Mouse (Mus musculus): ENCODE measurements at regions not wholly inside any gene's neighbourhood (a gene's known extent, or its start where the extent isn't known, plus 50 kb on each side); places are given as distances from the start of the nearest gene placed in this dataset.

DNA sequence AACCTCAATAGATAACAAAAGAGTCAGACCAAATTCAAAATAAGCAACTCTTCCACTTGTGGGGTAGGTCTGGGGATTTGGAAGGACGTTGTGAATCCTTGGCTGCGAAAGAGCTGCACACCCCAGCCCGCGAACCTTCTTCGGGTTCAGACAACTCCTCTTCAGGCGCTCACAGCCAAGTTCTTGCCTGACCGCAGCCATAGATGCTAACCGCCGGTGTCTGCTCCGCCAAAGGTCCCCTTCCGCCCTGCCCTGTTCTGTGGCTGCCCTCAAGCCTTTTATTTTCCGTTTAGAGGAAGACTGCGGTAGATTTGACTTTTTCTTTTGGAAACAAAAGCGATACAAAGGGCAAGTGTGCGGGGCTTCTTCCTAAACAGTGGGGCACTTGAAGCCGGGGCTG is 68.6 kb upstream of the Hnrnpk start:
- Histone ChIP-seq H3K27me3 (replicated peaks) (peaks cover 10% of the 10 kb centered on the region), H3K27ac (no peak overlapping the region), H3K4me3 (replicated peaks) (peak overlapping the region; percentile 31), H3K9ac (no peak overlapping the region), H3K4me2 (peak overlapping the region; percentile 51), H3K36me3 (no peaks in the 10 kb centered on the region), H3K4me1 (peaks cover 2% of the 10 kb centered on the region; the same call in 1 of the 2 replicates), H3K9me3 (no peaks in the 10 kb centered on the region)
- no peak for ATAC-seq (ENCODE audit: insufficient read depth, low FRiP score, low read depth)
- WGBS, result 8% methylated on average over 16 of the region's 16 CpGs

DNA sequence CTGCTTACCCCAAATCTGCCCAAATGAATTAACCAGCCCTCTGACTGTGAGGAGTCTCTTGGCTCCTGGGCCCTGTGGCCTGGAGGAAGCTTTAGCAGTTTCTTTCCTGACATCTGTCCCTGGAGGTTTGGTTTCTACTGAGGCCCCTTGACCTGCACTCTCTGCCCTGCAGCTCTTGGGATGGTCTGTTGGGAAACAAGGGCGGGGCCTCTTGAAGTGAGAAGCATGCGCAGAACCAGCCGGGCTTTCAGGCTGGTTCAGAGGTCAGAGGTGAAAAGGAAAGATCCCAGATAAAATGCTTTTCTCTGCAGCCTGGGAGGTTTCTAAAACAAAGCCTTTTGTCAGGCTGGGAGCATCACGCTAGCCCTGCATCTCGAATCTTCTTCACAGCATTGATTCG is 66.6 kb upstream of the Hnrnpk start:
- H3K27ac ChIP-seq, result no peak overlapping the region
- H3K4me2 ChIP-seq, result no peak overlapping the region
- ATAC-seq (ENCODE audit: insufficient read depth, low FRiP score, low read depth), result no peak
- H3K9me3 ChIP-seq, result no peaks in the 10 kb centered on the region
- WGBS, result 31% methylated on average over 6 of the region's 6 CpGs
- H3K36me3 ChIP-seq, result no peaks in the 10 kb centered on the region
- H3K4me1 ChIP-seq, result peaks cover 2% of the 10 kb centered on the region; the same call in 1 of the 2 replicates
- H3K27me3 ChIP-seq (replicated peaks), result peaks cover 10% of the 10 kb centered on the region
- no peak overlapping the region for H3K4me3 ChIP-seq (replicated peaks)
- H3K9ac ChIP-seq, result no peak overlapping the region

DNA sequence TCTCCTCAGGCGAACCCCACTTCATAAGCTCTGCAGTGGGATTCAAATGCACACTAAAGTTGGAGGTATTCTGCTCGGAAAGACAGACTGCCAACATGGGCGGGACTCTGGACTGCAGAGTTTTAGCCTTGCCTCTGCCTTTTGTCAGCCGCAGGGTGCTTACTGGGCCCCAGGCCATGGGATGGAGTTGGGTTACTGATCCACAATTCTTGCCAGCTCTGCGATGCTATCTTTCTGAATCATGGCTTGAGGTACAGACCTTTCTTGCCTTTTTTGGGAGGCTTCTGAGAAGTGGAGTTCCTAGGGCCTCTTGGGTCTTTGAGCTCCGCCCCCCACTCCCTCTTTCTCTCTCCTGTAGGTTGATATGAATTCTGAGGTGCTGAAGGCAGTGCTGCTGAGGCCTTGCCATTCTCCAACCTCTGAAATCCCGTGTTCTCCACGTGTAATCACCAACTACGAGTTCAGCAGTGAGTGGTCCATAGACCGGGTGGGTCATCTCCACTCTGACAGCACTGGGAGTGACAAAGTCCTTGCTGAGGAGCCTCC is 64.0 kb upstream of the Hnrnpk start:
- Histone ChIP-seq H3K36me3 (no peaks in the 10 kb centered on the region), H3K27ac (peak overlapping the region; percentile 63; the same call in 1 of the 2 replicates), H3K4me1 (peaks cover 2% of the 10 kb centered on the region; the same call in 1 of the 2 replicates), H3K4me3 (replicated peaks) (no peak overlapping the region), H3K4me2 (no peak overlapping the region), H3K9ac (no peak overlapping the region), H3K9me3 (no peaks in the 10 kb centered on the region), H3K27me3 (replicated peaks) (peaks cover 6% of the 10 kb centered on the region; the same call in 1 of the 2 replicates)
- ATAC-seq (ENCODE audit: insufficient read depth, low FRiP score, low read depth), result peak; percentile 63; the same call in 1 of the 2 replicates
- 72% methylated on average over 10 of the region's 10 CpGs for WGBS

DNA sequence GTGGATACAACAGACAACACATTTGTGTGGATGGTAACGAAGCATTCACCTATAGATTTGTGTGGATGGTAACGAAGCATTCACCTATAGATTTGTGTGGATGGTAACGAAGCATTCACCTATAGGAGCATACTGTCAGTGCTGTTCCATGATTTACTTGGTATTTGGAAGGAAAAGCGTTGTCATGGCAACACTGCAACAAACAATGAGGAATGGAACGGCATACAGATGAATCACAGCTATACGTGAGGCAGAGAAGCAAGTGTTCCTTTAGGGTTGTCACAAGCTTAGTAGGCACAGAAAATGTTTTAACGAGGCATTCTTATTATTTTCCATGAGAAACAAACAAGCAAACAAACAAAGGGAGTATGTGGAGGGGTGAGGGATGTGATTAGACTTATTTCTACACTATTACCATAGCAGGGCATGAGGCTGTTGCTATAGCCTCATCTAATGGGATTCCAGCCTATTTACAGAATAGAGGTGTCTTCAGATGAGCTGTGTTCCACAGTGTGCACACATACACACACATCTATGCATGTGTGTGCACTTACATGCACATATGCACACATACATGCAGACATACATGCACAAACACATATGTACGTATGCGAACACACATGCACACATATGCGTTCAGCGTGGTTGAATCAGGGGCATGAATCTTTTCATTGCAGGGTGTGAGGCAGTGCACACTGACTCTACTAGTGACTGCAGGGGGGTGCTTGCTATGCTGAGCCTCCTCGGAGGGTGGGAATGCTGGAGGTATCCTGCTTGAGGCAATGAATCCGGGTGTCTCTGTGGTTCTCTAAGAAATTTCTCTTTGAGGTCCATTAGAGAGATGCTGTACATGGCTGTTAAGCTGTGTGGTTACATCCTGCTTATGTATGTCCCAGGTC is 62.3 kb upstream of the Hnrnpk start:
- H3K4me3 ChIP-seq (replicated peaks), result no peak overlapping the region
- H3K9ac ChIP-seq, result no peak overlapping the region
- 74% methylated on average over 13 of the region's 13 CpGs for WGBS
- H3K4me2 ChIP-seq, result no peak overlapping the region
- no peaks in the 10 kb centered on the region for H3K36me3 ChIP-seq
- no peaks in the 10 kb centered on the region for H3K4me1 ChIP-seq
- no peaks in the 10 kb centered on the region for H3K9me3 ChIP-seq
- no peaks in the 10 kb centered on the region for H3K27me3 ChIP-seq (replicated peaks)
- ATAC-seq (ENCODE audit: insufficient read depth, low FRiP score, low read depth), result no peak
- no peak overlapping the region for H3K27ac ChIP-seq
